Mouse (Mus musculus) thymus, postnatal 0 days (tissue): ENCODE measurements at regions not wholly inside any gene's neighbourhood (a gene's known extent, or its start where the extent isn't known, plus 50 kb on each side); places are given as distances from the start of the nearest gene placed in this dataset.

ENCODE experiments used
- DNase-seq: peaks from one replicate; pipeline ENCODE4 v3.0.0-alpha.2; 2015; ENCODE audit warnings: low spot score

DNA sequence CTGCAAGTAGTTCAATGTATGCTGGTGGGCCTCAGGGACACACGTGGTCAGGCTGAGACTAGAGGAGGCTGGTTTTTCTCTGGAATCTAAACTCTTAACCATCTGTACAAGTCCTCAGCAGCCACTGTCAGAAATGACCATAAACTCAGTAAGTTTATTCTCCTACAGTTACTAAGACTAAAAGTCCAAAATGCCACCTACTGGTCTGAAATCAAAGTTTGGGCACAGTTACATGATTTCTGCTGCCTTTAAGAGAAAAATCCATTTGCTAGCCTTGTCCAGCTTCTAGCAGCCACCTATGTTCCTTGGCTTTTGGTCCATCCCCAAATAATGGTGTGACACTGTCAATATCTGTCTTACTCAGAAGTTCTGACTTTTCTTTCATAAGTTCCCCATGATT, 300.2 kb upstream of the Thbs1 start:
- DNase-seq, result no peak

DNA sequence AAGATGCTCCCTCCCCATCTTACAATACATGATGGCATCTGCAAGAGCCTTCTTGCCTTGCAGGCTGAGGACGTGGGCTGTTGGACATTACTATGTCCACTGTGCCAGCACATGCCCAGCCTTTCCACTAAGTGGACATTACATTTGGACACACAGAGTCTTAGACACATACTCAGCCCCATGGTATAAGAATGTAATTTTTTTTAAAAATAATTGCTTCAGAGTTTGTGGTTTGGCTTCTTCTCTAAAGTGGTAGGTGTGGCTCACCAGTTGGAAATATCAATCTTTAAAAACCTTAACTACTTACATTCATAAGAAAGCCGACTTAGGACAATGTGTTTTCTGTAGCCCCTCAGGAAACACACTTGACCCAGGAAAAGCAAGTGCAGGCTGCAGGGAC, 299.7 kb upstream of the Thbs1 start:
- no peak for DNase-seq

DNA sequence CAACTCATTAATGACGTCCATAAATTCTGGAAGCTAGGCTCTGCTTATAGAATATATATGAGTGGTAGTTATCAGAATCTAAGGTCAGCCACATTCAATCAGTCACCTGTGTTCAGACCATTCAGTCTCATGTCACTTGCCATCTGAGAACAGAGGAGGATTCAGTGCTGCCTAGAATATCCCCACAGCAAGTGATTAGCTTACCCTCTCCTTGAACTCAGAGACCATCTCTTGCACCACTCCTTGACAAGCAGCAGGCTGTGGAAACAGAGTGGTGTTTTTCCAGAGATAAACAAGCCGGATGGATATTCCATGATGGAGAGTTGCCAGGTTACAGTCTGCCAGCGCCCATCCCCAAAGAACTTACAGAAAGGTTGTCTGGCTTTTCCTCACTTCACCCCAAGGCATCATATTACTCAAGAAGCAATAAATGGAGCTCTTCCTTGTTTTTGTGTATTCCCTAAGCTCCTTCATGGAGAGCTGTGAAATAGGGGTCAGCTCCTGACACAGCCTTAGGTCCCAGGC, 291.9 kb upstream of the Thbs1 start:
- no peak for DNase-seq

DNA sequence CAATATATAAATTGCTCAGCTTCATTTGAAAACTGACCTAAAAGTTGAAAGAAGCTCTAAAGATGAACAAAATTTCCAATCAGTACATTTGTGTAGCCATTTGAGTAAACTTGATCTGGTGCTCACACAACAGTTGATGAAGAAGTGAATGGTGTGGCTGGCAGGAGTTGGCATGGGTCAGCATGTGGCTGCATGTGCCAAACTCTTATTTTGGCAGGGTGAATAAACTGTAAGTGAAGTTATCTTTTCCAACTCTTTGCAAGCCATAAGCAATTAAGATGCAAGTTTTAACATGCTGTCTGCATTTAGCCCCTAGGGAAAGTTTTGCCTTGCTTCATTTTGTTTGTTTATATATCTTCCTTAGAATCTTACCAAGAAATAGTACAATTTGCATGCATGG, 291.0 kb upstream of the Thbs1 start:
- DNase-seq, result no peak

DNA sequence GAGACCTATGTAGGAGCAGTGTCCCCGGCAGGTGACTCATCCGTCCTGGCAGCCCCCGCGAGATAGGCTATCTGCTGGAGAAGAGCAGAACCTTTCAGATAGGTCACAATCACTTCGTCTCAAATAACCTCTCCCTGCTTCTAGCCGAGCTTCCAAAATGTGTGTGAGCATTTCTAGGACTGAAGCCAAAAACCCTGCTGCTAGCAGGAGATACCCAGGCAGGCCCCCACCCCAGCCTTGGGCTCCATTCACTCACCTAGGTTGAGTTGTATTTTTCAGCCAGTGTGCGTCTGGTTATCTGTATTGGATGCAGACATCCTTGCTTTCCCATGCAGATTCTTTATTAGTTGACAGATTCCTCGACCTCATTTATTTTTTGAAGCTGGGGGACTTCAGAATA, 286.6 kb upstream of the Thbs1 start:
- no peak for DNase-seq

DNA sequence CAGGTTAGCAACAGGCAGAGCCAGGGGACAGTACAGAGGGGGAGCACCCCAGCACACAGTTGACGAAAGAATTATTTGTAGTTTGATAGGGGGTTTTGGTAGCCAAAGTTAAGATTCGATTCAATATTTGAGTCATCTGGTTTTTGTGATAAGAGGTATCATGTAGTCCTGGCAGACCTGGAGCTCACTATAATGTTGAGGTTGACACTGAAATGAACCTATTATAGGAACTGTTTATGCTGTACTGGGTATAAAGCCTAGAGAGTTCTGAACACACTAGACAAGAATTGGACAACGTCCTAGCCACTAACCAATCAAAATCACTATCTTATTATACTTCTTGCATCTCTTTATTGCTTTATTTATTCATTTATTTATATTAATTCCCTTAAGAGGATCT, 284.4 kb upstream of the Thbs1 start:
- DNase-seq, result no peak

DNA sequence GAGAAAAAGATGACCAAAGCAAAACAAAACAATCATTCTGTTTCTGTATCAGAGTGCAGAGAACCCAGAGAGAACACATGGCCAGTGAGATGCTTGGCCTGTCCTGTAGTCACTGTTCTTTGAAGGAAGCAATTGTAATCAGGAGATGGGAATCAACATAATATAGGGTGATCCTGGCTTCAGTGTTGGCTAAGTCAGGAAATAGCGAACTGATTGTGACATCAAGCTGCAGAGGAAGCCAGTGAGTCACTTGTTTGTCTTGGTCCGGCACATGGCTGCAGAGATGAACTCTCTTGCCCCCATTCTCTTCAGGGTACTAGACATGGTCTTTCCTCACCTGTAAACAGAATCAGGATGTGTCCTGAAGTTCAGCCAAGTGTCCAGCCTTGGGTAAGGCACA, 273.3 kb upstream of the Thbs1 start:
- no peak for DNase-seq

DNA sequence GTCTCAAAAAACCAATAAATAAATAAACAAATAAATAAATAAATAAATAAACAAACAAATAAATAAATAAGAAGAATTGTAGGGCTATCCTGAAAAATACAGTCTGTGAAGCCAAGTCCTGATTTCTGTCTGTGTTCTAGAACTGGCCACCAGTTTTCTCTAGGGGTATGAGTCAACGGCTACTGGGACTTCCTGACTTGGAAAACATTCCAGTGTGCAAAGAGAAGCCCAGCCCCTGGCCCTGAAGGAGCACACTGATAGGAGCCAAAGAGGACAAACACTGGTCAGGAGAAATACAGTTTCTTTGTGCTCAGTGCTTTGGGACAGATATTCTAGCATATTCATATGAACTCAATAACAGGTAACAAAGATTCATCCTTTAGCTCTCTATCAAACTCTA, 271.3 kb upstream of the Thbs1 start:
- DNase-seq, result no peak

DNA sequence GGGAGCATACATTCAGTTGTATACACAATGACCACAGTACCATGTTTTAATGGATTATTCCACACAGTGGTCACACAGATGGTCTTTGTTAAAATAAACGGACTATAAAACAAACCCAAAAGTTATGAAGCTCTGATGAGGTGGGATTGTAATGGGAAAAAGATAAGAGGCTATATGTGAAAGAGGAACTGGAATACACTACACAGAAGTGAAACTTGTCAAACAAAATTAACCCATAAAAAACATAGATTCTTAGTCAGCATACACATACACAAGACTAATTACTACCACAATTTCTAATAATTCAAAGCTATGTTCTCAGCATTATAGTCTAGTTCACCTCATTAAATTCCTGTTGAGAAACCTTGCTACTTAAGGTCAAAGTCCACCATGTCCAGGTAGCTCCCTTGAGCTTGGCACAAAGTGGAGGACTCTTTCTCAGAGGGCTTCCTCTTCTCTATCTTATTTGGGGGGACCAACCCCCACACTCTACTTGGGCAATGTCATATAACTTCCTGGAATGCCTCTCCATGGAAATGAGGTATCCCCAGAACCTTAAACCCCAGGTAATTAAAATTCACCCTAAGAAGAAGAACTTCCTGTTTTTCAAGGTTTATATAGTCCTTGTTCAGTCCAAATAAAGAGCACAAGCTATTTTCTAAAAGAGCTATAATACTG, 269.2 kb upstream of the Thbs1 start:
- no peak for DNase-seq

DNA sequence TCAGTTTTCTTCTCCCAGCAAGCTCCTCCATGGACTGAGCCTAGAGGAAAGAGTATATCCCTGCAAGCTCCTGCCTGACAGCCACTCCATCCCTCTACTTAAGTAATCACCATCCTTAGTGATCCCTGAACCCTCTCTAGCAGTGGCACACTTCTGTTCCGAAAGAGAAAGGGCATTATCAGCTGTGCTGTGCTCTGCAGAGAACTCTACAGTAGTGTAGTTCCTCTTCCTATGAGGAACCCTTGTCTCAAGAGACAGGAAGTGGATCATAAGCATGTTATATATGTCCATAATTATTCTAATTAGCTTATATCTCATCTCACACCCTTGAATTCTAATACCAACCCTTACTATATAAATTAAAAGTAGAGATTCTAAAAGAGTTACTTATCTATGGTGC, 259.2 kb upstream of the Thbs1 start:
- no peak for DNase-seq

DNA sequence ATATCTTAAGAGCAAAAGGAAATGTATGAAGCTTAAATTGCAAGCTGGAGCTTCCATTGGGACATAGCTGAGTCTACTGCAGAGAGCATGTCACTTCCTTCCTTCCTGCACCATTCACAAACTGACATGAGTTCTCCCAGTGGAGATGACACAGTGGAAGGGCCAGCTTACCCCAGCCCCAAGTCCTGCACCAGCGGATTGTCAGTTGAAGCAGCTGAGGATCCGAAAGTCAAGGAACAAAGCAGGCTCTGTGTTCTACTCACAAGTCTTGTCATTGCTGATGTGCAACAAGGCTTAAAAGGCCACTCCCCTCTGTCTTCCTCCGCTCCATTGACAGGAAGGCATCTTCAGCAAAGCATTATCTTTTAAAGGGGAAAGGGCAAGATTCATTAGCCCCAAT, 249.4 kb upstream of the Thbs1 start:
- DNase-seq, result no peak

DNA sequence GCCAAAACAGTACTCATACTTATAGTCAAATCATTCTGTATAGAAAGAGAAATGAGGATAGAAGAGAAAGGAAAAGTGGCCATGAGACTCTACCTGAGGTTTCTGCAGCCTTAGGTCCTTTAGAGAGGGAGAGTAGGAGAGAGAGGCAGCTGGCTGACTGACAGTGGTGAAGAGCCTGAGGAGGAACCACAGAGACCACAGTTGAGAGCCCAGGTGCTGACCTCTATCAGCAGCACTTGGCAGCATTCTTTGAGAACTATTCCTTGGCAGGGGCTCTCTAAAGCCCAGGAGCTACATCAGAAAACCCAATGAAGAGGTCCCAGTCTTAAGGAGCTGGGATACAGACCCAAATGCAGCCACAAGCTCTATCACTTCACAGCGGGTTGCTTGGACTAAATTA, 246.6 kb upstream of the Thbs1 start:
- no peak for DNase-seq

DNA sequence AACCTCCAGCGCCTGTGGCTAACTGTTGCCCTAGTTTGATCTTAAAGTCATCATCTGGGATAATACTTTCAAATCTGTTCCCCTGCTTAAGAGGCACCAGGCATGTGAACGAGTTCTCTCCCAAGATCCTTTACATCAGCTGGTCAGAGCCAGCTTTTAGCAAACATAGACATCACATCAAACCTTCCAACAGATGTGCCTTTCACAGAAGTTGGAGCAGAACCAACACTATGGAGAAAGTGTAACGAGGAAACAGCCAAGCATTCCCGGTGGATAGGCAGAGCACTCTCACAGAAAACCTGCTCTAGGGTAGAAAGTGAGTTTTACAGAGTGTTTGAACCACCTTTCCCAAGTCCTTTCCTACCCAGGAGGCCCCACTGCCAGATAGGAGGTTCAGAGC, 244.7 kb upstream of the Thbs1 start:
- DNase-seq, result no peak

DNA sequence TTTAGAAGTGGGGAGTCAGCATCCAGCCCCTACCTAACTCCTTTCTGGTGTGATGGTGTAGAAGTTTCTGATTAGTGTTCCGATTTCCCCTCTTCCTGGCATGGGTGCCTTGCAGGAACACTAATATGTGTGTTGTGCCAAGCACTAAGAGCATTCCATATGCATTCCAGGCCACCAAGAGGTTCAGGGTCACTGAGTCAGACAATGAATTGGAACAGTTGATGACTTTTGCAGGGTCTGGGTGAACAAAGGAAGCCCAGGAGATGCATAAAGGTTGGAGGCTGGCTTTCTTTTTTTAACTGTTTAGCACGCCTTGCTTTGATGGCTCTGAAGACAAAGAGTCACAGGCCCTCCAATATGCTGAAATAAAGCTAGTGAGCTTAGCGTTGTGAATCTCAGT, 244.3 kb upstream of the Thbs1 start:
- no peak for DNase-seq

DNA sequence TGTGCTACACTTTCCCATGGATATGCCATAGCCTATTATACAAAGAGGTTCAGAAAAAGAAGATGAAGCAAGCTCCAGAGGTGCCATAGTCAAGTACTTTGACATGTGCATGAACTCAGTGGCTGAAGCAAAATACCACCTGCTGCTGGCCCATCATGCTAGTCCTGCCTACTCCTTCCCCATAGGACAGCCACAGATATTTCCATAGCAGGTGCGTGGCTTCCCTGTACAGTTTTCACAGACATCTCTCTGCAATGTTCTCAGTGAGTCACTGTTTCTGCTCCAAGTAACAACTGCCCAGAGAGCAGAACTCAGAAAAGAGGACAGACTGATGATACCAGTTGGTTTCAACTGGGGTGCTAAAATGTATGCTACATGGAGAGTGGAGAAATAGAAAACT, 242.8 kb upstream of the Thbs1 start:
- DNase-seq, result no peak

DNA sequence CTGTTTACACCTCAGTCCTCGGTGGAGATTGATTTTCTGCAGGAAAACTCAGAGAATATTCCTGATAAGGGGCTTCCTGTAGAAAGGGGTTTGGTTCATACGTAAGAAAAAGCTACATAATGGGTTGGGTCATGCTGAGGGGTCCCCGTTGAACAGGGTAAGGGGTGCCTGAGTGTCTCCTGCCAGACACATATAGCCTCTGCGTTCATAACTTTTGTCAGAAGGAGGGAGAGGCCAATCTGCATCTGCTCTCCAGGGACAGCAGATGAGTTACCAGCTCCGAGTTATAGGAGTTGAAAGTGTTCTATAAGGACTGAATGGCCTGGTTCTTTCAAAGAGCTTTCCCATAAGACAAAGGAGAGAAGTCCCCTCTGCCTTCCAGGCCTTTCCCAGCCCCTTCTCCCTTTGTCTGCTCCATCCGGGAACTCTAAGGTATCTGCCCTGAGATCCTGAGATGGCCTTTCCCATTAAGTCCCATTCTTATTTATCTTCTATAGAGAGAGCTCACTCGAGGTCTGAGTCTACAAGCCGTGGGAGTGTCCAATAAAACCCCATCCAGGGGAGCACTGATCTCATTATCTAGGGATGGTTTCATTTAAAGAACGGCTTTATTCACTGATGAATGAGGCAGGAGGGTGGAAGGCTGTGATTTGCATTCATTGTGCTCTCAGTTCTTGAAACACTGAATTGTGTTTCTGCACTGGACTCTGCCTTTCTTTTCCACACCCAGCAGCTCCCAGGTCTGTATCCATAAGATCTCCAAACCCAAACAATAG, 240.0 kb upstream of the Thbs1 start:
- DNase-seq, result no peak

DNA sequence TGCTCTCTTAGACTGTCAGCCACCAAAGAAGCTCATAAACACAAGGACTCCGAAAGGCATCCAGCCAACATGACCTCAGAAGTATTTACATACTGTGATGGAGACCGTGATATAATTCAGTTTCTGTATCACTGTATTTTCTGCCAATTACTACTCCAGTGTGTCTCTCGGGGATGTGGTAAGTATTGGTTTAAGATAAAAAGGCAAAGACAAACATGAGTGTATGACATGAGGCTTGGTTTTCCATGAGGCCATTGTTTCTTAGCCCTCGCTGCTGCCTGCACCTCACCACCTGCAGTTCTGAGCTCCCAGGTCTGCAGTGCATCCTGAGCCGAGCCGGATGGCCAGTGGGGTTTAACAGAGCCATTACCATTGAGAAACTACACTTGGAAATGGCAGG, 233.9 kb upstream of the Thbs1 start:
- no peak for DNase-seq

DNA sequence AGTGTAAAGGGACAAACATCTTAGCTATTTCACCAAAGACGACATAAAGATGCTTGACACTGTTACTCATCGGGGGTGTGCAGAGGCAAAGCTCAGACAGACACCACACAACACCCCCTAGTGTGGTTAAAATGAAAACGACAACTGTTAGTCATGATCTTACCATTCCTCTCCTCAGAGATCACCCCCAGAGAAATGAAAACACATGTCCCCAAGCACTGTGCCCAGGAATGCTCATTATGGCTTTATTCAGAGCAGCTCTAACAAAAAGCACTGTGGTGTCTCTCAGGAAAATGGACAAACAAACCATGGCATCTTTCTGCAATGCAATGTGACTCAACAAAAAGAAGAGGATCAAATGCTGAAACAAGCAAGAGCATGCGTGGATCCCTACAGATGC, 229.5 kb upstream of the Thbs1 start:
- DNase-seq, result no peak

DNA sequence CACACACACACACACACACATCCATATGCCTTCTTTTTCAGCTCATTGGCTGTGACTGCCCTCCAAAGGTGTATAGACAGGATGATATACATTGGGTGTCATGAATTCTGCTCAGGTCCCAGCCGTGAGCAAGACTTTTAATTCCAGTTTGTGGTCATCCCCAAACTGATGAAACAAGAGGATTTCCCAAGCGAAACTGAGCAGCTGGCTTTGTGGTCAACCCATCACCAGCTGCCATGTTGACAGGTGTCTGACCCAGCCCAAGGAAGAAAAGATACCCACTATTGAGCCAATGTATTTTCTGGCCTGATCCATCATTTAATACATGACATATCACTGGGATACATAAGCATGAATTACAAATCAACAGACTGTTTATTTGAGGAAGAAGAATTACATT, 228.8 kb upstream of the Thbs1 start:
- DNase-seq, result no peak

DNA sequence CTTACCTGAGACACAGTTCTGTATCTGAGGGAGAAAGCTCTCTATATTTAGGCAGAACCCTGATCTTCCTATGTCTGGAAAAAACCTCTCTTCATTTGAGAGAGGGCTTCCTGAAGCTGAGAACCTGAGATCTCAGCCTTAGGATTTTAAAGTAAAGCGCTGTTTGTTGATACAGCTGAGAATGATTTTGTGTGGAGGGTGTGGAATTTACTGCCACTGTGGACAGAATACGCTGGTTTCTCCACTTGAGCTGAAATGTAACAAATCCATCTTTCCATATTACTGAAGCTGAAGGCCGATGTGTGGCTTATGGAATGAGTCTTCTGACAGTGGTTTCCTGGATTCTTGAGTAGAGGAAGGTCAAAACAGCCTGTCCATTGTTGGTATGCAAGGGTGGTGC, 225.2 kb upstream of the Thbs1 start:
- DNase-seq, result no peak

DNA sequence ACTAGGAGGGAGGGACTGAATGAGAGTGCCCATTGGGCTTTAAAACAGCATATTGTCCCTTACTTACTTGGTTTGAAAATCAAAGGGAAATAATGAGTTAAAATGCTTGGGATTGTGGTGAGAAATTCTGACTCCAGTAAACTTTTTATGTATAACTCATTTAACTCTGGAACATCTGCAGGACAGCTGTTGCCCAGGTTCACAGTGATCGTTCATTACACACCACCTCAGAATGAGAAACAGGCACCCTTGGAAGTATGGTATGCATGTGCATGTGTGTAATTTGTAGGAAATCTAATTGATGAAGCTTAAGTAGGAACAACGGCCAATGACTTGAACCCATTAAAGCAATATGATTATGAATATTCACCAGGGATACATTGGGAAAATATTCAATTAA, 210.4 kb upstream of the Thbs1 start:
- no peak for DNase-seq

DNA sequence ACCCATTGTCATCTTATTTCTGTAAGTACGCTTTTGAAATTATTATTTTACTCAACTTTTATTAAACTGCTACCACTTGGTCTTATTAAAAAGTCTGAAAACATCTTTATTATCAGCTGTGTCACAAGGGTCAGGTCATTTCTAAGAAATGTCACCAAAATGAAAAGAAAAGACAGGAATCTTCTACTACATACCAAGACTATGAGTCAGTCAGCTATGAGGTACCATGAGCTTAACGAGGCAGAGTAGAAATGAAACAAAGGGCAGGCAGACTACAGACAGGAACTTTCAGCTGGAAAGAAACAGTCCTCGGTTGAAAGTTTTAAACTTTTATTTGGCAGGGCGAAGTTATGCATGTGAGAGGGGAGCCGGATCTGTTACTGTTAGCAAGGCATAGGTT, 208.8 kb upstream of the Thbs1 start:
- DNase-seq, result no peak

DNA sequence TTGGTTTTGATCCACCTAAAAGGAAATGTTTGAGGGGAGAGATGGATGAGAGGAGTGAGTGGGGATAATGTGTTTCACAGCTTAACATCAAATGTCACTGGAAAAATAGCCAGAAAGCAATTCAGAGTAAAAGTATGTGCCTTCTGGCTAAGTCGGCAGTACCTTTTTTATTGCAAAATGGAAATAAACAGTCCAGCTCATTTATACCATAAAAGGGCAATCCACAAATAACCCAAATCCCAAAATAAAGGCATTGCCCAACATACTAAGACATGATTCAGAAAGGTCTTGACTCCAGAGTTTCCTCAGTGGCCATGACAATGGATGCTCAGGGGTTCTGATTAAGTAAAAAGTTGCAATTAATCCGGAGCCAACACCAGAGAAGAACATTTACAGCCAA, 208.0 kb upstream of the Thbs1 start:
- DNase-seq, result no peak
